Mouse (Mus musculus): Measurements from ENCODE around the gene Adgrl2.

DNA sequence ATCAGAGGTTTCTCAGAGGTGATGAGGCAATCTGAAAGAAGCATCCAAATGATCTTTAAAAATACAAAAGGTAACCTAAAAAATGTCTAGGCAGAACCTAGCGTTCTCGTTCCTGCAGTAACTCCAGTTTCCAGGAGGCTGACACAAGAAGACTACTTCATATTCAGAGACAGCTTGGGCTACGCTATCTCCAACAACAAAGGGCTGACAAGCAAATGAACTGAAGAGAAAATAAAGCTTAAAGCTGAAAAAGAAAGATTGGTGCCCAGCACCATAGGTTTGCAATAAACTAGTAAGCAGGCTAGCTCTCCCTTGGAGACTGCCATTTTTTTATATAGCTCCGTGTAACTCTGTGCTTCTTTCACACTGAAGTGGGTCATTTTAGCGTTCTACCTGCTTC is 28.7 kb downstream of the Adgrl2 start:
- TF ChIP-seq CTCF (IDR thresholded peaks at IDR 0.05; ENCODE audit: low read depth) (no peak), EP300 (IDR thresholded peaks at IDR 0.05; ENCODE audit: low read depth) (no peak)
